Mouse (Mus musculus): ENCODE results near the gene Ppp4r3b. TPM values are rescaled to one million over a fixed set of nuclear protein-coding genes. Genes with fewer than 3 reads are reported as not detected.

The Ppp4r3b gene
- polyA plus RNA-seq, 1 experiment = 10.2 TPM

DNA sequence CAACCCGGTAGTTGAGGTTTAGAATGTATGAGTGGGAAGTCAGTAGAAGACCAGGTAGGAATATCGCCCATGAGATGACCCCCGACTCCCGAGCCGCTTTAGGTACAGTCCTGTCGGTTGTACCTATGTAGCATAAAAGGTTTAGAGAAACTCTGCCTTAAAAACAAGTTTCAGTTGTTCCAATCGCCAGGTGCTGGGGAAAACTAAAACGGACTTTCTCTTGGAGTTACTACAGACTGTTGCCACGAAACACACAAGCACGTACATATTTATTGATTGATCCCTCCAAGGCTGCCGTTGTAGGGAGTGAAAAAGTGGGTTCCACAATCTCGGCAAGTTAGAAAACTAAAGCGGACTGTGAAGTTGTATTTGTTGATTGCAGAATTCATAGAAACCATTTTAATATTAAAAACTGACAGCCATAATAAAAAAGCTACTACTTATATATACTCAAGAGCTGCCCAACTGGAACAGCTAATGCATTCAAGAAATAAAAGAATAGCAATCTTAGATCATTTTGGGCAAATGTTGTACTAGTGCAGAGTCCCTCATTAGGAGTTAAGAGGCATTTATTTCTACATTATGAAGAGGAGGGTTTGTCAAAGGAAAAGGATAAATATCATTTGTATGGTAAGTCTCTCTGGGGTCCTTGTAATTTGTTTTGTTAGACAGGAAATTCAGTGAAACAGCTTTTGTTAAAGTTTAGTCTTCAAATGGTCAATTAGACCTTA is 1.2 kb downstream of the Ppp4r3b start:
- WGBS = 2% methylated on average over 13 of the region's 13 CpGs

DNA sequence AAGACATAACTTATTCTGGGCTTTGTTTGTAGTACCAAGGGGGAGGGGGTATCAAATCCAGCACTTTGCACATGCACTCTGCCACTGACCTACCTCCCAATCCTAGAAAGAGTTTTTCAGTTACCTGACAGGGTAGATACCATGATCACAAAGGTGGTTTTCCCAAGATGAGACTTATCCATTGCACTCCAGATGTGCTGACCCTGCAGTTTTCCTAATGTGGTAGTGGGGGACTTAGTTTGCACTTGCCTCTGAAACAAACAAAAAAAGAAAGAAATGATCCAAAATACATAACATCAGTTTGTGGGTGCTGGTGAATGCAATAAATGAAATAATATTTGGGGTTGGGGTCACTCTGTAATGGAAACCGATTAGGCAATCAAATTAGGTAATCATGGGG is 6.6 kb downstream of the Ppp4r3b start:
- no peak overlapping the region for H3K4me3 ChIP-seq (replicated peaks; ENCODE audit: extremely low read depth, low read depth, low read length)
- TF ChIP-seq POLR2A (IDR thresholded peaks at IDR 0.05; ENCODE audit: borderline replicate concordance, extremely low read depth, low read depth, low read length) (no peak), CTCF (IDR thresholded peaks at IDR 0.05; ENCODE audit: insufficient read depth, low read length) (no peak)
- H3K4me1 ChIP-seq (ENCODE audit: control insufficient read depth, insufficient read depth, low read length) = peaks cover 1% of the 10 kb centered on the region
- WGBS = 93% methylated on average over 1 of the region's 1 CpGs
- no peak for DNase-seq

More for the DNA sequence above, 1.2 kb downstream of the Ppp4r3b start:
- Histone ChIP-seq H3K4me1 (ENCODE audit: control insufficient read depth, insufficient read depth, low read length) (peaks cover 8% of the 10 kb centered on the region), H3K4me3 (replicated peaks; ENCODE audit: extremely low read depth, low read depth, low read length) (peak overlapping the region; percentile 62)
- TF ChIP-seq POLR2A (IDR thresholded peaks at IDR 0.05; ENCODE audit: borderline replicate concordance, extremely low read depth, low read depth, low read length) (no peak), CTCF (IDR thresholded peaks at IDR 0.05; ENCODE audit: insufficient read depth, low read length) (no peak)
- DNase-seq = no peak

DNA sequence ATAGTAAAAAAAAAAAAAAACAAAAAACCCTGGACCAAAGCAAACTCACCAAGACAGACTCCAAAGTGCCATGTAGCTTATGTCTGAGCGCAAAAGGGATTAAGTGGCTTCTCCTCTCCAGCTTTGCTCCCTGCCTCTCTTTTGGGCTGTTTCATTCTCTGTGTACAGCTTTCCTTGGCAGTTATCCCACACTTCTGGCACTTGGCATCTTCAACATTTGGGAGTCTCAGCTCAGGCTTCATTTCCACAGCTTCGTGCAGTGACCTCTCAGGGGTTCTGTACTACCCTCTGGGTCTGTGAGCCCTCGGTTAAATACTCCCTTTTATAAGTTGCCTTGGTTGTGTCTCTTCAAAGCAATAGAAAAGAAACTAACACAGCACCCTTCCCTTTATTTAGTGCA is 8.0 kb downstream of the Ppp4r3b start:
- WGBS = 64% methylated on average over 3 of the region's 3 CpGs
- TF ChIP-seq POLR2A (IDR thresholded peaks at IDR 0.05; ENCODE audit: borderline replicate concordance, extremely low read depth, low read depth, low read length) = no peak
- TF ChIP-seq CTCF (IDR thresholded peaks at IDR 0.05; ENCODE audit: insufficient read depth, low read length) = no peak
- H3K4me1 ChIP-seq (ENCODE audit: control insufficient read depth, insufficient read depth, low read length) = no peaks in the 10 kb centered on the region; the same call in 1 of the 2 replicates
- H3K4me3 ChIP-seq (replicated peaks; ENCODE audit: extremely low read depth, low read depth, low read length) = no peak overlapping the region
- DNase-seq = no peak

DNA sequence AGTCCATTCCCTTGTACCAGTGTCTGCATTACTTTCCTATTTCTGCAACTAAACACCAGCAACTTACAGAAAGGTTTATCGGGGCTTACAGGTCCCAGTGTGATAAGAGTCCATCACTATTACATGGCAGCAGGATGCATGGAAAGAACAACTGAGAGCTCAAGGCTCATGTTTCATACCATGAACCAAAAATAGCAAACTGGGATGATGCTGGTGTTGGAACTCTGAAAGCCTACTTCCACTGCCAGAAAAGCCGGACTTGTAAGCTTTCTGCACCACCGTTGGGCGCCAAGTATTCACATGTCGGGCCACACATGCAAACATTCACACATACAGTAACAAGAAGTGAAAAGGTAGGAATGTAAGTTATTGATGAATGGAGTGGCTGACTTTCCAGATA is 9.1 kb downstream of the Ppp4r3b start:
- no peak for DNase-seq
- 83% methylated on average over 5 of the region's 5 CpGs for WGBS
- no peak for TF ChIP-seq POLR2A (IDR thresholded peaks at IDR 0.05; ENCODE audit: borderline replicate concordance, extremely low read depth, low read depth, low read length)
- no peak for TF ChIP-seq CTCF (IDR thresholded peaks at IDR 0.05; ENCODE audit: insufficient read depth, low read length)
- Histone ChIP-seq H3K4me3 (replicated peaks; ENCODE audit: extremely low read depth, low read depth, low read length) (no peak overlapping the region), H3K4me1 (ENCODE audit: control insufficient read depth, insufficient read depth, low read length) (no peaks in the 10 kb centered on the region; the same call in 1 of the 2 replicates)

DNA sequence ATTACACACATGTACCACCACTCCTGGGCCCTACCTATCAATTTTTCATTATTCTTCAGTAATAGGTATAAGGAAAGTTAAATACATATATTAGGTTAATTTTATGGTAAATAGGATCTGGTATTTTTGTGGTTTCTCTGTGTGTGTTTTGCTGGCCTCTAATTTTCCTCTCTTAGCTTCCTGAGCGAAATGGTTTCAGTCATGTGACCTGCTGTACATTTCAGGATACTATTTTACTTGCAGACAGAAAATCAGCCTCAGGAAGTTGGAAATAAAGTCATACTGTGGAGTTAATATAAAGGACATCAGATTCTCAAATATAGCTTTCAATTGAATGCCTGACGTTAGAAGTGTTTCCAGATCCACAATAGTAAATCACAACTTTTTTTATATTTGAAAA is 16.3 kb downstream of the Ppp4r3b start:
- Histone ChIP-seq H3K4me3 (replicated peaks; ENCODE audit: extremely low read depth, low read depth, low read length) (no peak overlapping the region), H3K4me1 (ENCODE audit: control insufficient read depth, insufficient read depth, low read length) (no peaks in the 10 kb centered on the region)
- no peak for DNase-seq
- 71% methylated on average over 2 of the region's 2 CpGs for WGBS
- no peak for TF ChIP-seq POLR2A (IDR thresholded peaks at IDR 0.05; ENCODE audit: borderline replicate concordance, extremely low read depth, low read depth, low read length)

DNA sequence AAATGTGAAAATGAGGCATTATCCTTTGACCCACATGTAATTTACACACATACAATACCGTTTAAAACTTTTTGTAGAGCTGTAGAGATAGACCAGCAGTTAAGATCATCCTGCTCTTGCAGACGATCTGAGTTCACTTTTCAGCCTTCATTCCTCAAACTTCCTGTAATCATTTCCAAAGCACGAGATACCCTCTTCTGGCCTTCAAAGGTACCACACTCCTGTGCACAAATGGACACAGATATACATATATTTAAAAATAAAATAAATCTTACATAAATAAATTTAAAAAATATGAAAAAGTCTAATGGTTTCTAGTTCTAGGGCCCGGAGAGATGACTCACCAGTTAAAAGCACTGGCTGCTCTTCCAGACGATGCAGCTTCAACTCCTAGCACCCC is 31.0 kb downstream of the Ppp4r3b start:
- Histone ChIP-seq H3K4me1 (ENCODE audit: control insufficient read depth, insufficient read depth, low read length) (no peaks in the 10 kb centered on the region), H3K4me3 (replicated peaks; ENCODE audit: extremely low read depth, low read depth, low read length) (no peak overlapping the region)
- no peak for DNase-seq
- WGBS = 75% methylated on average over 5 of the region's 5 CpGs
- TF ChIP-seq POLR2A (IDR thresholded peaks at IDR 0.05; ENCODE audit: borderline replicate concordance, extremely low read depth, low read depth, low read length) (no peak), CTCF (IDR thresholded peaks at IDR 0.05; ENCODE audit: insufficient read depth, low read length) (no peak)

DNA sequence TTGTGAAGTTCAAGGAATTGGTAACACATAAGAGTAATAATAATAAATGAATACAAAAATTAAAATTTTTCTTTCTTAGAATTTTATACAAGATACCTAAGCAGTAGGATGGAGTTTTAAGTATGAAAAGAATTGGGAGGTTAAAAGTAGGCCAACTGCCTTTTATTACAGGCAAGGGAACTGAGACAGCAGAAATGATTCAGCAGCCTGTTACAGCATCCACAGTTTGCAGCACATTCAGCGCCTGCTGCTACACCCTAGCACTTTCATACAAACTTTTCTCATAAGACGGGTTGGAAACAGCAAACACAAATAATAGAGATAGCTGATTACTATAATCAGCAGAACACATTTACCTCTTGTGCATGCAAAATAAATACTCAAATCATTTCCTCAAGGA is 37.1 kb downstream of the Ppp4r3b start:
- TF ChIP-seq CTCF (IDR thresholded peaks at IDR 0.05; ENCODE audit: insufficient read depth, low read length) (no peak), POLR2A (IDR thresholded peaks at IDR 0.05; ENCODE audit: borderline replicate concordance, extremely low read depth, low read depth, low read length) (no peak)
- no peak overlapping the region for H3K4me3 ChIP-seq (replicated peaks; ENCODE audit: extremely low read depth, low read depth, low read length)
- H3K4me1 ChIP-seq (ENCODE audit: control insufficient read depth, insufficient read depth, low read length) = no peaks in the 10 kb centered on the region
- 88% methylated on average over 2 of the region's 2 CpGs for WGBS
- DNase-seq = no peak

DNA sequence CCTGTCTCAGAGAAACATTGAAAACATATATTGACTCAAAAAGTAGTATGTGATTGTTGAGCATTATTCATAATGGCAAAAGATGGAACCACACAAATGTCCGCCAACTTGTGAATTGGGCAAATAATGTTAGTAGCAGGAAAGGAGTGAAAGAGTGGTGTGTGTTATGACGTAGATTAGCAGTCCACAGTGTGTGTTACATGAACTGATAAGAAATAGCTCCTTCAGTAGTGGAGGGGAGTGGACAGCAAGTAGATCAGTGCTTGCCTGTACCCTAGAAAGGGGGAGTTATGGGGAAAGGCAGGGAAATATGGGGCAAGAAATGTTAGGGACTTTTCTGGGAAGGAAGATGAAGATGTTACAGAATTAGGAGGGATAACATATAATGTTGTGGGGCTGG is 43.5 kb downstream of the Ppp4r3b start:
- DNase-seq = no peak
- H3K4me1 ChIP-seq (ENCODE audit: control insufficient read depth, insufficient read depth, low read length) = no peaks in the 10 kb centered on the region
- 86% methylated on average over 2 of the region's 2 CpGs for WGBS
- no peak overlapping the region for H3K4me3 ChIP-seq (replicated peaks; ENCODE audit: extremely low read depth, low read depth, low read length)
- TF ChIP-seq POLR2A (IDR thresholded peaks at IDR 0.05; ENCODE audit: borderline replicate concordance, extremely low read depth, low read depth, low read length) (no peak), CTCF (IDR thresholded peaks at IDR 0.05; ENCODE audit: insufficient read depth, low read length) (no peak)

DNA sequence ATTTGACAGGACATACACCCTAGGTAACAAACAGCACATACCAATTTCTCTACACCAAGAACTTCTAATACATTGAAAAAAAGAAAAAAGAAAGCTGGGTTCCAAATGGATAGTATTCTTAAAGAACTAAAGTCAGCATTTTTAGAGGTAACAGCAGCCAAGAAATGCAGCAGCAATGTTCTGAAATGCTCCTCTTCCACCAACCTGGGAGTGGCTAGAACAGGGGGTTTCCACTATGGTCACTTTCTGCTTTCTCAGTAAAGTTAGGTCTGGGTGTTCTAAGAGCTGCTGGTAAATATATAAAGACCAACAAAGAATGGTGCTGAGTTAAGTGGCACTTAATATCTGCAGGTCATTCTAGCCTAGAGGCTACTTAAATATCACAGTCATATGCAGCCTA is 46.4 kb downstream of the Ppp4r3b start:
- no peak for TF ChIP-seq CTCF (IDR thresholded peaks at IDR 0.05; ENCODE audit: insufficient read depth, low read length)
- H3K4me3 ChIP-seq (replicated peaks; ENCODE audit: extremely low read depth, low read depth, low read length) = no peak overlapping the region
- DNase-seq = no peak
- H3K4me1 ChIP-seq (ENCODE audit: control insufficient read depth, insufficient read depth, low read length) = no peaks in the 10 kb centered on the region

DNA sequence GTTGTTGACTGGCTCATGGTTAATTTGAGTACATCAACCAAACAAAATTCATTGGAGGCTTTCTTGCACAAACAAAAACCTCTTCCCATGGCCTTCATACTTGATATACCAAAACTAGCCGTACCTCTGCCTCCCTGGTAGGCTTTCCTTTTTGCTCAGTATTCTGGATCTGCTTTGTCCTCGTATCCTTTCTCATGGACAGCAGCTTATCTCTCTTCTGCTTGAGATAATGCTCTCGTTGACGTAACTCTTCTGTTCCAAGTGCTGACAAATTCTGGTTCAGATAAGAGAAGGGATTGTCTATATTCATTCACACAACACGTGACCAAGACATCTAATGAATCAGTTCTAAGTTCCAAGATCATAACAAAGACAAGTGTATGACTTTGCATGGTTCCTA is 49.6 kb downstream of the Ppp4r3b start:
- Histone ChIP-seq H3K4me1 (ENCODE audit: control insufficient read depth, insufficient read depth, low read length) (no peaks in the 10 kb centered on the region), H3K4me3 (replicated peaks; ENCODE audit: extremely low read depth, low read depth, low read length) (no peak overlapping the region)
- TF ChIP-seq POLR2A (IDR thresholded peaks at IDR 0.05; ENCODE audit: borderline replicate concordance, extremely low read depth, low read depth, low read length) (no peak), CTCF (IDR thresholded peaks at IDR 0.05; ENCODE audit: insufficient read depth, low read length) (no peak)
- 56% methylated on average over 5 of the region's 5 CpGs for WGBS
- no peak for DNase-seq
